Mouse (Mus musculus) fibroblast of lung, adult 2 months (primary cell): ENCODE results near the gene Rundc1.
"Not testable (repeated sequence)": the region's sequence is repeated elsewhere in the genome, so short reads cannot be mapped to it uniquely, and the experiment has no call there.

Experiments used
- DNase-seq: peaks from one replicate; pipeline ENCODE4 v3.0.0-alpha.2; 2011; ENCODE audit warnings: low read depth

The Rundc1 gene

GRCm38 (mm10) chr11:101424925-101425813, at the start of gene Rundc1, which contains the start of gene Ptges3l:
Rundc1 (plus strand) TSS chr11:101425085.
Ptges3l (minus strand) TSS chr11:101425333.
- peak; percentile 85 for DNase-seq

- not testable (repeated sequence) for DNase-seq
Observed at GRCm38 (mm10) chr11:101378196-101378595, 46.7 kb upstream of the Rundc1 start.

- peak; percentile 45 for DNase-seq
Observed at GRCm38 (mm10) chr11:101378926-101379325, 46.0 kb upstream of the Rundc1 start.

- no peak for DNase-seq
Observed at GRCm38 (mm10) chr11:101381817-101382216, 43.1 kb upstream of the Rundc1 start.

GRCm38 (mm10) chr11:101395110-101395509, 29.8 kb upstream of the Rundc1 start:
- DNase-seq, result peak; percentile 24

GRCm38 (mm10) chr11:101415306-101415705, 9.6 kb upstream of the Rundc1 start:
- no peak for DNase-seq

GRCm38 (mm10) chr11:101416433-101417100, 8.3 kb upstream of the Rundc1 start:
- DNase-seq, result no peak

GRCm38 (mm10) chr11:101417101-101417855, 7.6 kb upstream of the Rundc1 start, which contains the start of gene Aarsd1:
Aarsd1 (minus strand) TSS chr11:101417615.
- no peak for DNase-seq

- no peak for DNase-seq
Observed at GRCm38 (mm10) chr11:101418991-101419390, 5.9 kb upstream of the Rundc1 start.

- DNase-seq, result no peak
Observed at GRCm38 (mm10) chr11:101419610-101420009, 5.3 kb upstream of the Rundc1 start.

GRCm38 (mm10) chr11:101420148-101420547, 4.7 kb upstream of the Rundc1 start:
- DNase-seq, result no peak

GRCm38 (mm10) chr11:101424105-101424851, 607 bp upstream of the Rundc1 start, which contains the start of gene Gm27029:
Gm27029 (minus strand) TSS chr11:101424796.
- no peak for DNase-seq

GRCm38 (mm10) chr11:101426165-101426564, 1.3 kb downstream of the Rundc1 start:
- DNase-seq, result no peak

- DNase-seq, result no peak
Observed at GRCm38 (mm10) chr11:101431327-101431726, 6.4 kb downstream of the Rundc1 start.

- no peak for DNase-seq
Observed at GRCm38 (mm10) chr11:101433396-101433795, 8.5 kb downstream of the Rundc1 start.

- no peak for DNase-seq
Observed at GRCm38 (mm10) chr11:101435831-101436230, 10.9 kb downstream of the Rundc1 start.

GRCm38 (mm10) chr11:101436916-101437315, 12.0 kb downstream of the Rundc1 start:
- DNase-seq, result no peak

GRCm38 (mm10) chr11:101438006-101438405, 13.1 kb downstream of the Rundc1 start:
- not testable (repeated sequence) for DNase-seq

- DNase-seq, result not testable (repeated sequence)
Observed at GRCm38 (mm10) chr11:101441450-101442126, 16.7 kb downstream of the Rundc1 start.

- DNase-seq, result peak; percentile 100
Observed at GRCm38 (mm10) chr11:101442127-101442693, 17.3 kb downstream of the Rundc1 start, which contains the start of gene Rpl27. Rpl27 (plus strand) TSS chr11:101442298.
